Mouse (Mus musculus): ENCODE data around the gene Gm14391. TPM values are rescaled to one million over a fixed set of nuclear protein-coding genes. Genes with fewer than 3 reads are reported as not detected.
"Not testable (repeated sequence)": the region's sequence is repeated elsewhere in the genome, so short reads cannot be mapped to it uniquely, and the experiment has no call there.

Gm14391 gene
- polyA plus RNA-seq, 1 experiment from 2014 or later, result 9.8 TPM

- not testable (repeated sequence) for H3K9me3 ChIP-seq (replicated peaks; ENCODE audit: control insufficient read depth, low read length, poor library complexity, severe bottlenecking); H3K9ac ChIP-seq (ENCODE audit: low read depth, low read length); ATAC-seq; H3K27me3 ChIP-seq (ENCODE audit: control insufficient read depth, insufficient read depth, low read depth, low read length); H3K4me3 ChIP-seq (ENCODE audit: low read depth, low read length); H3K4me1 ChIP-seq (ENCODE audit: control insufficient read depth, insufficient read depth, low read length); H3K27ac ChIP-seq (ENCODE audit: low read length); H3K36me3 ChIP-seq (ENCODE audit: control insufficient read depth, insufficient read depth, low read length); H3K4me2 ChIP-seq (ENCODE audit: low read length)
- 96% methylated on average over 4 of the region's 4 CpGs for WGBS
Measured at GRCm38 (mm10) chr2:175161438-175161837, 45.3 kb downstream of the Gm14391 start.

- no peak overlapping the region for H3K27ac ChIP-seq (ENCODE audit: low read length)
- H3K4me2 ChIP-seq (ENCODE audit: low read length), result no peak overlapping the region
- no peak overlapping the region for H3K4me3 ChIP-seq (ENCODE audit: low read depth, low read length)
- ATAC-seq, result no peak
- peaks cover 5% of the 10 kb centered on the region; the same call in 1 of the 2 replicates for H3K9me3 ChIP-seq (replicated peaks; ENCODE audit: control insufficient read depth, low read length, poor library complexity, severe bottlenecking)
- H3K27me3 ChIP-seq (ENCODE audit: control insufficient read depth, insufficient read depth, low read depth, low read length), result no peaks in the 10 kb centered on the region
- no peak overlapping the region for H3K9ac ChIP-seq (ENCODE audit: low read depth, low read length)
- H3K36me3 ChIP-seq (ENCODE audit: control insufficient read depth, insufficient read depth, low read length), result no peaks in the 10 kb centered on the region
- no peaks in the 10 kb centered on the region for H3K4me1 ChIP-seq (ENCODE audit: control insufficient read depth, insufficient read depth, low read length)
- WGBS, result 83% methylated on average over 3 of the region's 3 CpGs
Measured at GRCm38 (mm10) chr2:175158642-175159041, 48.1 kb downstream of the Gm14391 start.

GRCm38 (mm10) chr2:175156696-175157095, 50.0 kb downstream of the Gm14391 start:
- Histone ChIP-seq H3K36me3 (ENCODE audit: control insufficient read depth, insufficient read depth, low read length) (no peaks in the 10 kb centered on the region), H3K4me2 (ENCODE audit: low read length) (no peak overlapping the region), H3K9me3 (replicated peaks; ENCODE audit: control insufficient read depth, low read length, poor library complexity, severe bottlenecking) (peaks cover 5% of the 10 kb centered on the region; the same call in 1 of the 2 replicates), H3K4me1 (ENCODE audit: control insufficient read depth, insufficient read depth, low read length) (no peaks in the 10 kb centered on the region), H3K27me3 (ENCODE audit: control insufficient read depth, insufficient read depth, low read depth, low read length) (no peaks in the 10 kb centered on the region), H3K9ac (ENCODE audit: low read depth, low read length) (no peak overlapping the region), H3K4me3 (ENCODE audit: low read depth, low read length) (no peak overlapping the region), H3K27ac (ENCODE audit: low read length) (no peak overlapping the region)
- no peak for ATAC-seq
- 91% methylated on average over 13 of the region's 13 CpGs for WGBS

- H3K9ac ChIP-seq (ENCODE audit: low read depth, low read length), result peak within 1 kb of the TSS; percentile 44; the same call in 1 of the 2 replicates
- not testable (repeated sequence) for H3K9me3 ChIP-seq (replicated peaks; ENCODE audit: control insufficient read depth, low read length, poor library complexity, severe bottlenecking); ATAC-seq; H3K36me3 ChIP-seq (ENCODE audit: control insufficient read depth, insufficient read depth, low read length); H3K27ac ChIP-seq (ENCODE audit: low read length); H3K4me1 ChIP-seq (ENCODE audit: control insufficient read depth, insufficient read depth, low read length); H3K27me3 ChIP-seq (ENCODE audit: control insufficient read depth, insufficient read depth, low read depth, low read length)
- H3K4me2 ChIP-seq (ENCODE audit: low read length), result peak within 1 kb of the TSS; percentile 42
- peak within 1 kb of the TSS; percentile 44 for H3K4me3 ChIP-seq (ENCODE audit: low read depth, low read length)
- whole genome bisulfite sequencing, result 0% methylated on average over 1 of the region's 2 CpGs
Measured at GRCm38 (mm10) chr2:175141993-175142295, 64.8 kb downstream of the Gm14391 start, which contains the start of gene Gm14399. Gm14399 (minus strand) TSS chr2:175142012.

GRCm38 (mm10) chr2:175141118-175141992, 65.4 kb downstream of the Gm14391 start:
- peak overlapping the region; percentile 44 for H3K4me3 ChIP-seq (ENCODE audit: low read depth, low read length)
- not testable (repeated sequence) for H3K27me3 ChIP-seq (ENCODE audit: control insufficient read depth, insufficient read depth, low read depth, low read length); H3K9me3 ChIP-seq (replicated peaks; ENCODE audit: control insufficient read depth, low read length, poor library complexity, severe bottlenecking); ATAC-seq; H3K36me3 ChIP-seq (ENCODE audit: control insufficient read depth, insufficient read depth, low read length); H3K4me1 ChIP-seq (ENCODE audit: control insufficient read depth, insufficient read depth, low read length); H3K27ac ChIP-seq (ENCODE audit: low read length)
- peak overlapping the region; percentile 42 for H3K4me2 ChIP-seq (ENCODE audit: low read length)
- 15% methylated on average over 21 of the region's 25 CpGs for WGBS
- H3K9ac ChIP-seq (ENCODE audit: low read depth, low read length), result peak overlapping the region; percentile 44; the same call in 1 of the 2 replicates

Other genes starting within 250 kb of the Gm14391 start
- gene Gm14444, start 196.7 kb downstream of the Gm14391 start, polyA plus RNA-seq (2015; fragmentation: Nextera tagmentation; extraction: Ambion mirVana), result not detected in 2 replicates
- gene Gm14393, start 139.1 kb downstream of the Gm14391 start, polyA plus RNA-seq (2015; fragmentation: Nextera tagmentation; extraction: Ambion mirVana), result 0.55 and 0.91 TPM in 2 replicates
- 5.7 and 6.6 TPM in 2 replicates for gene Gm14399, start 64.9 kb downstream of the Gm14391 start, polyA plus RNA-seq (2015; fragmentation: Nextera tagmentation; extraction: Ambion mirVana)
- 1.3 and 1.5 TPM in 2 replicates for gene Gm14443, start 31.0 kb downstream of the Gm14391 start, polyA plus RNA-seq (2015; fragmentation: Nextera tagmentation; extraction: Ambion mirVana)
- not detected in 2 replicates for gene Gm14440, start 68.2 kb upstream of the Gm14391 start, polyA plus RNA-seq (2015; fragmentation: Nextera tagmentation; extraction: Ambion mirVana)
- 21.7 and 22.2 TPM in 2 replicates for gene Gm4631, start 131.3 kb upstream of the Gm14391 start, polyA plus RNA-seq (2015; fragmentation: Nextera tagmentation; extraction: Ambion mirVana)
- gene Zfp968, start 165.5 kb upstream of the Gm14391 start, polyA plus RNA-seq (2015; fragmentation: Nextera tagmentation; extraction: Ambion mirVana), result 3.9 and 4.0 TPM in 2 replicates
- gene Gm4724, start 228.9 kb upstream of the Gm14391 start, polyA plus RNA-seq (2015; fragmentation: Nextera tagmentation; extraction: Ambion mirVana), result 14.5 and 15.3 TPM in 2 replicates

Data from midbrain, embryonic 16.5 days (tissue).